Mouse (Mus musculus) left cerebral cortex, postnatal 25 days (tissue): Measurements from ENCODE around the gene Ptger3. TPM values are rescaled to one million over a fixed set of nuclear protein-coding genes. Genes with fewer than 3 reads are reported as not detected.

Experiments
- DNase-seq, 2 experiments: peaks; one replicate each; pipeline ENCODE4 v3.0.0; 2022; ENCODE audit warnings: low spot score in 2 of 2, mixed read lengths in 1 of 2
- intact Hi-C: fragments of 180-260 bp; cut with DNase I; formaldehyde crosslinking; loops from one replicate; pipeline ENCODE4 v1.15.1; 2025
- microRNA-seq, 2 experiments: library from miRNA; unstranded; fragments of <30 nt; microRNA quantifications; one replicate each; pipeline ENCODE4 v1.2.0; 2022
- total RNA-seq, 2 experiments: library from RNA; stranded (reverse); gene quantifications; 2 replicates each; pipeline ENCODE4 v1.2.3; 2021

Ptger3 gene
- total RNA-seq, 2 experiments from 2014 or later, result 4.5 to 4.6 TPM

DNA sequence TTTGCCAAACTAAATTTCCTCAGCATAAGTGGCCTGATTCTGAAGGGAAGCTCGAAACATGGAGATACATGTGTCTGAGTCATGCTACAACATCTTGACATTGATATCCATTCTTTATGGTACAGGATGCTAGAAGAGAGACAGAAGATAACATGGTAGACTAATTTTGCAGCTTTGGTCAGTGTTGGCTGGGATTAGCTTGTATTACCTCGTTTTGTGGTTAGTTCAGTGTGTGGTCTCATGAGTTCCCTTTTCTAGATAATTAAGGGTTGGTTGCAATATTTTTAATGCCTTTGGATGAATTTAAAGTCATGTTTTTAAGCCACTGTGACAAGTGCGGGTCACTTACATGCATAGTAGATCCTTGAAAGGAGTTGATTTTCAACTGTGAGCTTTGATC is 119.4 kb downstream of the Ptger3 start:
- intact Hi-C loops, result no loop called here
- DNase-seq, result no peak

DNA sequence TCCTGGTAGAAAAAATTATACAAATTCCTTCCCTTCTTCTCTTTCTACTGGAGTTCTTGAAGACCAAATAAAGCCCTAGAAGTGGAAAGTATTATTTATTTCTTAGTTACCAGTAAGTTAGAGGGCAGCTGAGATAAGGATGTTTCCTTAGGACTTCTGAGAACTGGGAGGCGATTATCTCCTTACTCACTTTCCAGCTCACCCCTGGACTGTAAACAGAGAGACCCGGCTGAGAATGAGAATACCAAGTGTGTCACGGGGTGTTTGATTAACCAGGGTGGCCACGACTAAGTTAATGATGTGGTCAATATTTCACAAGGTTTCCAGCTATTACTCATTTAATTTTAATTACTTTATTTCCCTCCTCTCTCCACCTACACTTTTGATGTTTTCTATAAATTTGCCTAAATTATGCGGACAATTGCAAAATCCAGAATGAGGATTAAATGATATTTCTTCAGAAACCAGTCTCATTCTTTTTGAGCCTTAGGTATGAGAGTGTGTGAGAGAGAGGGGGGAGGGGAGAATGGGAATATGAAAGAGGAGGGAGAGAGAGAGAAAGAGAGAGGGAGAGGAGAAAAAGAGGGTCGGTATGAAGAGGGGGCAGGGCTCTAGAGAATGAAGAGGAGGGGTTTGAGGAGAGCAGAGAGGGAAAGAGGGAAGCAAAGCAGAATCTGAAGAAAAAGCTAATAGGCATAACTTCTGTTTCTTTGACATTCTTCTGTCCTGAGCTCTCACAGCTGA is 121.9 kb downstream of the Ptger3 start:
- no peak for DNase-seq
- intact Hi-C loops, result no loop called here

Small RNA genes lying within 50 kb of the gene (microRNA-seq; reads per million reads assigned to microRNA genes)
- 245 to 311 reads per million in 2 experiments for gene Mir186

Other genes starting within 250 kb of the Ptger3 start
- gene Zranb2, start 32.7 kb upstream of the Ptger3 start, total RNA-seq, result 100 to 1,000 TPM; 144 to 153 TPM